Mouse (Mus musculus): ENCODE measurements around the gene Nr2f2. TPM values are rescaled to one million over a fixed set of nuclear protein-coding genes. Genes with fewer than 3 reads are reported as not detected.

Gene Nr2f2
- polyA plus RNA-seq (2017; shearing (Covaris generic)) = not detected

DNA sequence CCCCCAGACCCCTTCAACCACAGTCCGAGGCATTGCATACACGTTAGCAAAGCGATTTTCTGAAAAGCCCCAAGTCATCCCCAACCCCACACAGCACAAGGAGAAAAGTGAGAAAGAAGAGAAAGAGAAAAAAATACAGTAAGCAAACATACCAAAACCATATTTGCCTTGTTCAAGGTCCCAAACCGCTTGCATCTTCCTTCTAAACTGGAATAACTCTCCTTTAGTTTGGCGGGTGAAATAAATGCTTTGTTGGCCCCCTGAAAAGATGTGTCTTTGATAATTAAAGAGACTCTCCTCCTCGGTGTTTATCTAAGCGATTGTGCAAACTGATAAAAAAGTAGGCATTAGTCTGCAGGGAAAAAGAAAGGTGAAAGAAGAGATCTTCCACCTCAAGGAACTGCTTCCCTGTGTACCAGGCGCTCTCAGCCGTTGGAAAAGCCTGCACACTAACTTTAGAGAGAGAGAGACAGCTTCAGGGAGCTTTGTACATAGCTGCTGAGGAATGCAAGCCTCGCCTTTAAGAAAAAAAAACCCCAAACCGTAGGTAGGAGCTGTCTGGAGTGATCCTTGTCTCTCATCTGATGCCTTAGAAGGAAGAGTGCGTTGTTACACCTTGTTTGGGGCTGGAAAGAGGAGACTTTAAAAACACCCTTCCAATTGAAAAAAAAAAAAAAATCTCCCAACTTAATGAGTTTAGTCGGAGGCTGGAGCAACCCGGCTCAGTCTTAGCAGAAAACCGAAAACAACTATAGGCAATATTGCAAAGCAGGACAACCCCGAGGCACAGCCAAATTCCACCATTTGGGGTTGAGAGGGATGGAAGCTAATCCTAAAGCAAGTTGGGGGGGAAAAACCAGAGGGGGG lies at the start of gene Nr2f2:
Gene Nr2f2, minus strand, starts transcription at position 795 of the 867 bp plus-strand sequence.

Data from activated CD4-positive, CD25-positive, alpha-beta regulatory T cell (primary cell).